Mouse (Mus musculus) bone marrow macrophage, adult 2 months (primary cell): ENCODE results near the gene Asb7.

Experiments used
- CTCF ChIP-seq: IDR thresholded peaks from 2 replicates; pipeline ENCODE4 v1.5.1; 2012; ENCODE audit warnings: low read depth, mild to moderate bottlenecking, low read length, moderate library complexity
- POLR2A ChIP-seq: IDR thresholded peaks from 2 replicates; pipeline ENCODE4 v1.6.1; 2012; ENCODE audit warnings: mild to moderate bottlenecking, low read depth, low read length, borderline replicate concordance

GRCm38 (mm10) chr7:66601846-66602245 lies 87.5 kb downstream of the Asb7 start:
- TF ChIP-seq CTCF (no peak), POLR2A (no peak)
